Mouse (Mus musculus) heart, postnatal 0 days (tissue): ENCODE measurements around the gene E2f8.

Experiments
- CTCF ChIP-seq: IDR thresholded peaks from 2 replicates; pipeline ENCODE4 v1.5.1; 2016; ENCODE audit warnings: antibody characterized with exemption, control low read depth, low read depth
- EP300 ChIP-seq: IDR thresholded peaks from 2 replicates; pipeline ENCODE4 v1.6.1; 2016; ENCODE audit warnings: antibody characterized with exemption, low read depth

GRCm38 (mm10) chr7:48918389-48918788, 37.0 kb upstream of the E2f8 start:
- no peak for TF ChIP-seq EP300
- TF ChIP-seq CTCF: no peak
